Mouse (Mus musculus) liver, adult 2 months (tissue): ENCODE measurements around the gene Zfp324.

Source experiments
- CTCF ChIP-seq: fragments of 200-500 bp; IDR thresholded peaks from 2 replicates; pipeline ENCODE4 v1.5.1; 2011; ENCODE audit warnings: low read depth, low read length, control low read depth
- POLR2A ChIP-seq: fragments of 200-500 bp; IDR thresholded peaks from 2 replicates; pipeline ENCODE4 v1.6.1; 2011; ENCODE audit warnings: low read length, control low read depth; ENCODE audit not compliant: insufficient read depth; ENCODE audit errors: extremely low read depth

- TF ChIP-seq CTCF (no peak), POLR2A (no peak)
Observed at GRCm38 (mm10) chr7:12995862-12996261, 30.2 kb downstream of the Zfp324 start.
